Mouse (Mus musculus) hindbrain, postnatal 0 days (tissue): ENCODE measurements around the gene Mcub. TPM values are rescaled to one million over a fixed set of nuclear protein-coding genes. Genes with fewer than 3 reads are reported as not detected.

Experiments
- ATAC-seq: fragments of 200-750 bp; cut with Nextera tagmentation; 2 replicates; pipeline ENCODE4 v1.8.0; 2017; ENCODE audit warnings: mild to moderate bottlenecking, moderate TSS enrichment, moderate library complexity
- DNase-seq: peaks from one replicate; pipeline ENCODE4 v3.0.0-alpha.2; 2015; ENCODE audit warnings: low spot score
- H3K27ac ChIP-seq: fragments of 300-500 bp; sonication (generic); 2 replicates; pipeline ENCODE4 v1.5.1; 2014; ENCODE audit warnings: mild to moderate bottlenecking
- H3K27me3 ChIP-seq: fragments of 300-500 bp; sonication (generic); 2 replicates; pipeline ENCODE4 v1.6.1; 2014; ENCODE audit warnings: low read length, mixed read lengths; ENCODE audit not compliant: insufficient read depth
- H3K36me3 ChIP-seq: fragments of 300-500 bp; sonication (generic); 2 replicates; pipeline ENCODE4 v1.6.1; 2014; ENCODE audit warnings: low read length, mixed read lengths; ENCODE audit not compliant: insufficient read depth
- H3K4me1 ChIP-seq: fragments of 300-500 bp; sonication (generic); 2 replicates; pipeline ENCODE4 v1.6.1; 2014; ENCODE audit warnings: antibody characterized with exemption, low read length, mixed read lengths; ENCODE audit not compliant: insufficient read depth
- H3K4me2 ChIP-seq: fragments of 300-500 bp; sonication (generic); 2 replicates; pipeline ENCODE4 v1.6.1; 2014; ENCODE audit warnings: low read depth, mild to moderate bottlenecking, low read length, moderate library complexity, mixed read lengths
- H3K4me3 ChIP-seq: fragments of 300-500 bp; sonication (generic); 2 replicates; pipeline ENCODE4 v1.5.1; 2014; ENCODE audit warnings: low read length
- H3K9ac ChIP-seq: fragments of 300-500 bp; sonication (generic); replicated peaks from 2 replicates; pipeline ENCODE4 v1.6.1; 2014; ENCODE audit warnings: mild to moderate bottlenecking, low read length, moderate library complexity, mixed read lengths
- H3K9me3 ChIP-seq: fragments of 300-500 bp; sonication (generic); 2 replicates; pipeline ENCODE4 v1.6.1; 2016; ENCODE audit warnings: low read length, mixed read lengths
- CTCF ChIP-seq: IDR thresholded peaks from 2 replicates; pipeline ENCODE4 v1.5.1; 2016; ENCODE audit warnings: antibody characterized with exemption, control low read depth, low read depth
- WGBS: fragments of 180-500 bp; shearing (Covaris S2); extraction: QIAGEN DNeasy Blood & Tissue Kit; methylation state at CpG from one replicate; pipeline ENCODE4 v1.1.7; 2014; 5-methylcytosine and 5-hydroxymethylcytosine counted together
- polyA plus RNA-seq: library from polyadenylated mRNA; unstranded; fragments of >200 nt; fragmentation: Nextera tagmentation; extraction: Ambion mirVana; gene quantifications from 2 replicates; pipeline ENCODE4 v1.2.1, GENCODE M21; 2015
- total RNA-seq: library from RNA; depleted of rRNA; stranded (reverse); fragments of >200 nt; gene quantifications from 2 replicates; pipeline ENCODE4 v1.2.3, GENCODE M21; 2014

Mcub gene
- total and polyA plus RNA-seq, 2 experiments from 2014 or later, result 3.4 to 6.6 TPM

DNA sequence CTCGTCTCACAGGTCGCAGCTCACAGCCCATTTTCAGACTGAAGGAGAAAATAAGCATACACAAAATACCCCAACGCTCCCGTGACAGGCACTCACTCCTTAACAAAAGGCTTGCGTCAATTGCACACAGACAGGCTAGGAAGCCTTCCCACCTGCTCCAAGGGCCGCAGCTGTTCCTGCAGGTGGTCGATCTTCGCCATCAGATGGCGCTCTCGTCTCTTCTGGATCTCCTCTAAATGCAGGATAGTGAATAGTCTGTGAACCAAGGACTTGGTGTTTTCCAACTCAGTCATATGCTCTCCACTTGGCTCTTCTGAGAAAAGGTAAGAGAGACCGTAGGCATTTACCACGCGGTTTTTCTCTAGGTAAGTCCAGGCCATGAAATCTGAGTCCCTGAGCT lies 51.6 kb downstream of the Mcub start:
- Histone ChIP-seq H3K4me2 (no peak overlapping the region), H3K27ac (no peak overlapping the region), H3K9me3 (no peaks in the 10 kb centered on the region), H3K36me3 (no peaks in the 10 kb centered on the region; the same call in 1 of the 2 replicates), H3K4me1 (no peaks in the 10 kb centered on the region), H3K9ac (no peak overlapping the region), H3K27me3 (no peaks in the 10 kb centered on the region), H3K4me3 (no peak overlapping the region)
- TF ChIP-seq CTCF, result peak; percentile 84
- WGBS, result 15% methylated on average over 13 of the region's 13 CpGs
- peak; percentile 86 for DNase-seq
- ATAC-seq, result peak; percentile 90

DNA sequence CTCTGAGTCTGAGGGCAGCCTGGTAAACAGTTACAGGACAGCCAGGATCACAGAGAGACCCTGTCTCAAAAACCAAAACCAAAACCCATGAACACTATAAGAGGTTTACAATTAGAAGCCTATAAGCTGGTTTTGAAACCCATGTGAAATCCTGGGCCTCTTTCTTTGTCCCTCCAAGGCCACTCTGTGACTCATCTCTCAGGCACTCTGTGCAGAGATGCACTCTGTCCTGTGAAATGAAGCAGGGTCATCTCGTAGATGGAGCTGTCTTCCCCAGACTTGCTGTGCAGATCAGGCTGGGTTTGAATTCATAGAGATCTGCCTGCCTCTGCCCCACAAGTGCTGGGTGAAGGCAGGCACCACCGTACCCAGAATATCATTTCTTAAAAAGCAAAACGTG lies 52.6 kb downstream of the Mcub start:
- no peak overlapping the region for H3K27ac ChIP-seq
- no peak overlapping the region for H3K4me3 ChIP-seq
- 88% methylated on average over 3 of the region's 3 CpGs for WGBS
- H3K36me3 ChIP-seq, result no peaks in the 10 kb centered on the region; the same call in 1 of the 2 replicates
- no peaks in the 10 kb centered on the region for H3K27me3 ChIP-seq
- H3K4me1 ChIP-seq, result no peaks in the 10 kb centered on the region
- no peak for TF ChIP-seq CTCF
- DNase-seq, result no peak
- H3K9me3 ChIP-seq, result no peaks in the 10 kb centered on the region
- no peak for ATAC-seq
- H3K4me2 ChIP-seq, result no peak overlapping the region
- H3K9ac ChIP-seq, result no peak overlapping the region

DNA sequence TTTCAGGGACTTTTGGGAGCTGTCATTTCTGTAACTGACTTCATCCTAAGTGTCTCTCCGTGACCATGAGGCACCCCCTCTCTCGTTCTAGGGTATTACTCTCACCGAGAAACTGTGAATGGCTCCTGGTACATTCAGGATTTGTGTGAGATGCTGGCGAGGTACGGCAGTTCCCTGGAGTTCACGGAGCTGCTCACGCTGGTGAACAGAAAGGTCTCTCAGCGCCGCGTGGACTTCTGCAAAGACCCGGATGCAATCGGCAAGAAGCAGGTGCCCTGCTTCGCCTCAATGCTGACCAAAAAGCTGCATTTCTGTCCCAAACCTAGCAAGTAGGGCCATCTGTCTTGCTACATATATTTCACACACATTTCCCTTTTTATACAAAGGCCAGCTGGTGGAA lies 56.8 kb downstream of the Mcub start:
- H3K4me2 ChIP-seq, result no peak overlapping the region
- peaks cover 4% of the 10 kb centered on the region; the same call in 1 of the 2 replicates for H3K36me3 ChIP-seq
- 93% methylated on average over 13 of the region's 13 CpGs for WGBS
- no peaks in the 10 kb centered on the region for H3K9me3 ChIP-seq
- no peaks in the 10 kb centered on the region for H3K4me1 ChIP-seq
- no peak overlapping the region for H3K9ac ChIP-seq
- DNase-seq (no peak), ATAC-seq (no peak)
- no peak overlapping the region for H3K27ac ChIP-seq
- TF ChIP-seq CTCF, result no peak
- no peaks in the 10 kb centered on the region for H3K27me3 ChIP-seq
- no peak overlapping the region for H3K4me3 ChIP-seq

DNA sequence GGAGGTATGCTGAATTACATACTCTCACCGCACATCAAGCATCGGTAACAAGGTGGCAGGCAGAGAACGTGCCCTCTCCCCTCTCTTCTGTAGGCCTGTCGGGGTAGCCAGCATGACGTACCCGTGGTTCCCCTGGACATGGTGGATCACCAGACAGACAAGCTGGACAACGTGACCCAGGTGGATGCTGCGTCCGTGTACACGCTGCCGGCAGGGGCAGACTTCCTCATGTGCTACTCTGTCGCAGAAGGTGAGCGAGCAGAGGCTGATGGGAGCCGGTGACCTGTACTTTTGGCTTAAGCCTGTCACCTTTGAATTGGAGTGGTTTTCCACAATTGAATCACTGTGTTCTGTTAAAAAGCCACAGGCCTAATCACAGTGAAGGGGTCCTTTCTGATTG lies 58.0 kb downstream of the Mcub start:
- no peak for TF ChIP-seq CTCF
- Histone ChIP-seq H3K4me3 (no peak overlapping the region), H3K4me2 (no peak overlapping the region), H3K9me3 (no peaks in the 10 kb centered on the region), H3K27me3 (no peaks in the 10 kb centered on the region), H3K36me3 (peaks cover 4% of the 10 kb centered on the region; the same call in 1 of the 2 replicates), H3K9ac (no peak overlapping the region), H3K27ac (no peak overlapping the region), H3K4me1 (no peaks in the 10 kb centered on the region)
- no peak for ATAC-seq
- no peak for DNase-seq
- WGBS, result 94% methylated on average over 14 of the region's 14 CpGs

DNA sequence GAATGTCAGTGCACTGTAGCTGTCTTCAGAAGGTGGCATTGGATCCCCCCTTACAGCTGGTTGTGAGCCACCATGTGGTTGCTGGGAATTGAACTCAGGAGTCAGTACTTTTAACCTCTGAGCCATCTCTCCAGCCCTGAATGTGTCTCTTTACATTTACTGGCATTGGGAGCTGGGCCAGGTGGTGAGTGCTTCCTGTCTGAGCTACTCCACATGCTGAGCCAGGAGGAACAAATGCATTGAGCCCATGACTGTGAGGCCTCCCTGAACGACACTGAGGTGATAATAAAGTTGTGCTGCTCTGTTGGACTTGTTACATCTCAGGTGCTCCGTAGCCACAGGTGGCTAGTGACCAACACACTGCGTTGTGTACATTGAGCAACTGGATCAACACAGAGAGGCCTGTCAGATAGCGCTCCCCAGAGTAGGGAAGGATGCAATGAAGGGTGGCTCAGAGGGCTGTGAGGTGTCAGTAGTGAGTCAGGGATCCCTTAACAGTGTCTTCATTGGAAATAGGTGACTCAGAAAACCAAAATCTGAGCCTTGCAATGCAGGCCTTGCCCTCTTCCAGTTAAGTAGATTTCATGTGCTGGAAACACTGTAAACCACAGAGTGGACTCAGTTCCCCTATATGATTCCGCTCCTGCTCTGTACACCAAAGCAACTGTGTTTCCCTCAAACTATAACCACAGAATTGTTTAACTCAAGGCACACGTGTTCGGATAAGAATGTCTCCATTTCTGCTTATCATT lies 65.4 kb downstream of the Mcub start:
- no peak for TF ChIP-seq CTCF
- Histone ChIP-seq H3K27ac (no peak overlapping the region), H3K9ac (no peak overlapping the region), H3K9me3 (no peaks in the 10 kb centered on the region), H3K4me3 (no peak overlapping the region), H3K36me3 (no peaks in the 10 kb centered on the region), H3K4me1 (0 out of 2 replicates have a peak, but pooled peaks cover 6% of the 10 kb centered on the region), H3K4me2 (no peak overlapping the region), H3K27me3 (no peaks in the 10 kb centered on the region)
- ATAC-seq (no peak), DNase-seq (no peak)
- WGBS, result 86% methylated on average over 7 of the region's 7 CpGs

DNA sequence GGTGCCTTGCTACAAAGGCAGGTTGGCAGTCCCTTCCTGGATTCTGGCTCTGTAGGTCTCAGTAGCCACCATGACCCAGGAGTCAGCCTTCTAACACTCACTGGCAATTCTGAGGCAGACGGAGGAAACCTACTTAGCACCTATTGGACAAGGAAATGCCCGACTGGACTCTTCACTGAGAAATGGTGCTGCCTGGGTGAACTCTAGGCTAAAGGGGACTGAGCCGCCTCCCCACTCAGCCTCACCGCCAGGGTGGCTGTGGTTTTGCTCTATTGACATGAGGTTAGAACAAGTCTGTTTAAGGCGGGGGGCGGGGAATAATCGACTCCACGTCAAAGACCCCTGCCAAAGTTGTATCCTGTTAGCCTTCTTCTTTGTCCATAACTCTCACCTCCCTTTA lies 66.1 kb downstream of the Mcub start:
- DNase-seq (no peak), ATAC-seq (no peak)
- Histone ChIP-seq H3K4me2 (no peak overlapping the region), H3K36me3 (no peaks in the 10 kb centered on the region), H3K9ac (no peak overlapping the region), H3K4me1 (0 out of 2 replicates have a peak, but pooled peaks cover 6% of the 10 kb centered on the region), H3K4me3 (no peak overlapping the region), H3K27ac (no peak overlapping the region), H3K9me3 (no peaks in the 10 kb centered on the region), H3K27me3 (no peaks in the 10 kb centered on the region)
- TF ChIP-seq CTCF, result no peak
- WGBS, result 89% methylated on average over 8 of the region's 8 CpGs

DNA sequence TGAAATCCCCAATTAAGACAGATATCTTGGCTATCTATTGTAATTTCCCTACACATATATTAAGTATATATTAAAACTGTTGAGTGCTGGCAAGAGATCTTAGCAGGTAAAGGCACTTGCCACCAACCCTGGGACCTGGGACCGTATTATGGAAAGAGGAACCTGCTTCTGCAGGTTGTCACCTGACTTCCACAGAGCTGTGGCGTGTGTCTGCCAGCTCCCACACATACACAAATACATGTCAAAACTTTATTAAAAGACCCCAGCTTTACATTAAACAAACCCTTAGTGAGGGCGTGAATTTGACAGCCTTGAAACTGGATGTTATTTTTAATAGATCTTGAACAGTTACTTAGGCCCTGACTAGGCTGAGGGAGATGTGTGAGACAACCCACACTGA lies 66.6 kb downstream of the Mcub start:
- TF ChIP-seq CTCF, result no peak
- Histone ChIP-seq H3K4me3 (no peak overlapping the region), H3K27ac (no peak overlapping the region), H3K36me3 (no peaks in the 10 kb centered on the region), H3K27me3 (no peaks in the 10 kb centered on the region), H3K9me3 (no peaks in the 10 kb centered on the region), H3K4me1 (0 out of 2 replicates have a peak, but pooled peaks cover 6% of the 10 kb centered on the region), H3K9ac (no peak overlapping the region), H3K4me2 (no peak overlapping the region)
- DNase-seq (no peak), ATAC-seq (no peak)
- WGBS, result 93% methylated on average over 3 of the region's 3 CpGs
